Mouse (Mus musculus) C2C12 (cell line): ENCODE results near the gene Txlna. TPM values are rescaled to one million over a fixed set of nuclear protein-coding genes. Genes with fewer than 3 reads are reported as not detected.

Source experiments
- H3K27me3 ChIP-seq: one replicate; pipeline ENCODE4 v1.6.1; 2011; ENCODE audit not compliant: control insufficient read depth, insufficient read depth, insufficient read length
- H3K36me3 ChIP-seq: one replicate; pipeline ENCODE4 v1.6.1; 2011; ENCODE audit not compliant: control insufficient read depth, insufficient read depth
- H3K4me3 ChIP-seq: one replicate; pipeline ENCODE4 v1.5.1; 2011; ENCODE audit warnings: mild to moderate bottlenecking, control low read depth; ENCODE audit not compliant: poor library complexity, insufficient read depth, severe bottlenecking
- H3K79me2 ChIP-seq: one replicate; pipeline ENCODE4 v1.6.1; 2011; ENCODE audit not compliant: control insufficient read depth, insufficient read depth
- H3K79me3 ChIP-seq: one replicate; pipeline ENCODE4 v1.6.1; 2011; ENCODE audit warnings: low read depth, control low read depth
- H3ac ChIP-seq: one replicate; pipeline ENCODE3; 2011; ENCODE audit warnings: low read depth; ENCODE audit not compliant: control insufficient read depth, insufficient read length
- CEBPB ChIP-seq: IDR thresholded peaks from one replicate; pipeline ENCODE4 v1.6.1; 2011; ENCODE audit warnings: low read depth, mild to moderate bottlenecking, control low read depth, moderate library complexity
- CTCF ChIP-seq: IDR thresholded peaks from one replicate; pipeline ENCODE4 v1.5.1; 2011; ENCODE audit not compliant: control insufficient read depth, insufficient read depth, insufficient read length
- FOSL1 ChIP-seq: IDR thresholded peaks from one replicate; pipeline ENCODE4 v1.8.0; 2011; ENCODE audit warnings: mild to moderate bottlenecking, low read length; ENCODE audit not compliant: poor library complexity, insufficient read depth, severe bottlenecking
- MAX ChIP-seq: IDR thresholded peaks from one replicate; pipeline ENCODE4 v1.6.1; 2011; ENCODE audit warnings: mild to moderate bottlenecking, control low read depth
- MYOD1 ChIP-seq: IDR thresholded peaks from one replicate; pipeline ENCODE4 v1.6.1; 2011; ENCODE audit warnings: low read depth; ENCODE audit not compliant: control insufficient read depth, insufficient read length
- MYOG ChIP-seq: IDR thresholded peaks from one replicate; pipeline ENCODE4 v1.6.1; 2011; ENCODE audit not compliant: control insufficient read depth, insufficient read length; ENCODE audit errors: extremely low read depth
- USF1 ChIP-seq: IDR thresholded peaks from one replicate; pipeline ENCODE4 v1.6.1; 2011; ENCODE audit warnings: low read depth, mild to moderate bottlenecking, control low read depth, moderate library complexity
- polyA plus RNA-seq: library from polyadenylated mRNA; unstranded; fragments of >200 nt; fragmentation: generic; extraction: Trizol; gene quantifications from one replicate; pipeline ENCODE4 v1.2.1, GENCODE M21; 2012; ENCODE audit warnings: missing spikeins

Txlna gene
- polyA plus RNA-seq, 1 experiment = 43.0 TPM

GRCm38 (mm10) chr4:129600233-129601158 lies 40.4 kb downstream of the Txlna start, which contains the start of the genes Eif3i and Tmem234:
Gene Eif3i (minus strand): TSS chr4:129600648.
Gene Tmem234 (plus strand): TSS chr4:129600668.
- Histone ChIP-seq H3ac (peak within 1 kb of the TSS; percentile 92), H3K36me3 (peaks cover 32% of the 10 kb centered on the region)

GRCm38 (mm10) chr4:129588865-129589264 lies 52.0 kb downstream of the Txlna start:
- H3K36me3 ChIP-seq = peaks cover 40% of the 10 kb centered on the region
- no peaks in the 10 kb centered on the region for H3K79me2 ChIP-seq
- no peak overlapping the region for H3K4me3 ChIP-seq
- no peak for TF ChIP-seq USF1
- no peaks in the 10 kb centered on the region for H3K27me3 ChIP-seq
- no peaks in the 10 kb centered on the region for H3K79me3 ChIP-seq
- H3ac ChIP-seq = no peak overlapping the region

More at GRCm38 (mm10) chr4:129600233-129601158, 40.4 kb downstream of the Txlna start, which contains the start of the genes Eif3i and Tmem234:
- H3K79me3 ChIP-seq = peaks cover 55% of the 10 kb centered on the region
- peaks cover 88% of the 10 kb centered on the region for H3K79me2 ChIP-seq
- peak; percentile 77 for TF ChIP-seq MAX
- TF ChIP-seq USF1 = no peak
- no peaks in the 10 kb centered on the region for H3K27me3 ChIP-seq
- peak within 1 kb of the TSS; percentile 95 for H3K4me3 ChIP-seq

- peaks cover 22% of the 10 kb centered on the region for H3K36me3 ChIP-seq
- no peak overlapping the region for H3K4me3 ChIP-seq
- H3ac ChIP-seq = no peak overlapping the region
- H3K27me3 ChIP-seq = no peaks in the 10 kb centered on the region
- TF ChIP-seq MYOG (no peak), FOSL1 (no peak), MAX (no peak), CTCF (no peak), MYOD1 (no peak), CEBPB (no peak), USF1 (no peak)
- H3K79me3 ChIP-seq = no peaks in the 10 kb centered on the region
- H3K79me2 ChIP-seq = no peaks in the 10 kb centered on the region
Observed at GRCm38 (mm10) chr4:129586943-129587342, 53.9 kb downstream of the Txlna start.

- TF ChIP-seq USF1 = no peak
- no peak for TF ChIP-seq CTCF
- no peak for TF ChIP-seq MAX
- Histone ChIP-seq H3K79me3 (no peaks in the 10 kb centered on the region), H3K36me3 (peaks cover 11% of the 10 kb centered on the region), H3K79me2 (no peaks in the 10 kb centered on the region), H3K27me3 (no peaks in the 10 kb centered on the region), H3K4me3 (no peak overlapping the region), H3ac (no peak overlapping the region)
Observed at GRCm38 (mm10) chr4:129585773-129586172, 55.1 kb downstream of the Txlna start.

- no peak for TF ChIP-seq FOSL1
- no peak for TF ChIP-seq USF1
- TF ChIP-seq CEBPB = no peak
- no peak for TF ChIP-seq MYOD1
- no peak for TF ChIP-seq CTCF
- TF ChIP-seq MAX = no peak
- no peak for TF ChIP-seq MYOG
- no peak overlapping the region for H3K4me3 ChIP-seq
- H3ac ChIP-seq = no peak overlapping the region
- H3K79me3 ChIP-seq = no peaks in the 10 kb centered on the region
- no peaks in the 10 kb centered on the region for H3K27me3 ChIP-seq
- H3K79me2 ChIP-seq = no peaks in the 10 kb centered on the region
- H3K36me3 ChIP-seq = peaks cover 3% of the 10 kb centered on the region
Observed at GRCm38 (mm10) chr4:129584884-129585608, 55.8 kb downstream of the Txlna start.

GRCm38 (mm10) chr4:129584370-129584769 lies 56.5 kb downstream of the Txlna start:
- H3K36me3 ChIP-seq = no peaks in the 10 kb centered on the region
- no peaks in the 10 kb centered on the region for H3K79me2 ChIP-seq
- no peak overlapping the region for H3ac ChIP-seq
- H3K4me3 ChIP-seq = no peak overlapping the region
- H3K27me3 ChIP-seq = no peaks in the 10 kb centered on the region
- no peak for TF ChIP-seq MAX
- TF ChIP-seq CTCF = no peak
- TF ChIP-seq FOSL1 = no peak
- no peak for TF ChIP-seq USF1
- no peak for TF ChIP-seq MYOD1
- TF ChIP-seq MYOG = no peak
- no peak for TF ChIP-seq CEBPB
- no peaks in the 10 kb centered on the region for H3K79me3 ChIP-seq
